Mouse (Mus musculus) stomach, adult 2 months (tissue): ENCODE data around the gene Olfr1320. TPM values are rescaled to one million over a fixed set of nuclear protein-coding genes. Genes with fewer than 3 reads are reported as not detected.

Experiments
- polyA plus RNA-seq: library from polyadenylated mRNA; depleted of rRNA; stranded (reverse); fragments of >200 nt; gene quantifications from 2 replicates; pipeline ENCODE4 v1.2.3, GENCODE M21; 2012; rRNA removed

Olfr1320 gene
- not detected in 2 replicates for polyA plus RNA-seq

DNA sequence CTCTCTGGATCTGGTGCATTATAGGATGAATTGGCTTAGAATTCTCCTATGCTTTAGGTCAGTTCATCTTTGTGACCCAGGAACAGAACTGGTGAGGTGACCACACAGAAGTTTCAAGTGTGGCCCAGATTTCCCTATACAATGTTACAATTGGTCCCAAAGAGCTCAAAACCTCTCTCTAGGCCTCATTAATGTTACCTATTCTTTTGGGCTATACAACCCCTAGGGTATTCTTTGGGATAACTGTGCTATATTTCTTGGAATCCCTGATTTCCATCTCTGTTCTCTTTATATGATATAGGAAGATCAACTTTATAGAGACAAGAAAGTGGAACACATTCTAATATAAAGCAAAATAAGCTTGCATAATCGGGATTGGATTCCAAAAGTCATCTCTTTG, at the start of gene Olfr1320:
Gene Olfr1320, plus strand, starts transcription at position 301 of the 400 bp plus-strand sequence.

Other genes with a start within 250 kb of the Olfr1320 start
- gene Arhgap36, start 208.4 kb upstream of the Olfr1320 start, polyA plus RNA-seq, result not detected in 2 replicates
- gene Olfr1321, start 62.7 kb downstream of the Olfr1320 start, polyA plus RNA-seq, result not detected in 2 replicates
- gene Igsf1, start 125.4 kb downstream of the Olfr1320 start, polyA plus RNA-seq, result not detected in 2 replicates
- gene Olfr1322, start 219.2 kb downstream of the Olfr1320 start, polyA plus RNA-seq, result not detected in 2 replicates